ENCODE assay signal across 8 mouse cellular contexts in the genomic region with DNA sequence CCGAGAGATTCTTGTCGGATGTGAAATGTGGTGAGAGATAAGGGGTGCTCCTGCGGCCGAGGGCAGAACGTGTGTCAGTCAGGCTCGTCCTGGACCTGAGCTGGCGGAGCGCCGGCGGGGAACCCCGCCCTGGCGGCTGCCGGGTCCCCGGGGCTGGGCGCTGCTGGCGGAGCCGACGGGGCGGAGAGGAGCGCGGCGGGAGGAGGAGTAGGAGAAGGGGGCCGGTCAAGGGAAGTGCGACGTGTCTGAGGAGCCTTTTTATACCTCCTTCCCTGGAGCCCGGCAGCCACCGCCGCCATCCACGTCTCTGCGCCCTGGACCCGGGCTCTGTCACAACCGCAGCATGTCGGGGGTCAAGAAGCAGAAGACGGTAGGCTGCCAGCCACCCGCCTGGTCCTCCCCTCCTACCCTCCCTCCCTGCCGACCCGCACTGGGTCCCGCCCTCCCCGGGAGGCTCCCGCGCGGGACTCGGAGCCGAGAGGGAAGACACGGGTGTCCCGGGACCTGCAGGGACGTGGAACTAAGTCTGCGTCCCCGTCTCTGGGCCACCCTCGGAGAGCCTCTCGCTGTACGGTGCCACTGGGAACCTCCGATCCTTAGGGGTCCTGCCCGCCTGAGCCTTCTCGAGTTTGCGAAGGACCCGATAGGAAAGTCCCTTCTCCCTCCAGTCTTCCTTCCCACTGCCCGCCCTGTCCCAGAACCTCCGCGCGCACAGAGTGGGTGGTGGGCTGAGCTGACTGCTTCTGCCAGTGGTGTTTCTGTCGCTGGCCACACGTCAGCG. TPM values are rescaled to one million over a fixed set of nuclear protein-coding genes. Genes with fewer than 3 reads are reported as not detected.
DNase-seq lines count a peak whose midpoint lies in the region; ATAC-seq and TF ChIP-seq lines count a peak whose summit lies in the region.

A gene (plus strand): TSS at position 285 of the 781 bp plus-strand sequence.

- H3K27me3 ChIP-seq in hindbrain, embryonic 15.5 days: peaks cover 25% of the 10 kb centered on the region
- H3K27me3 ChIP-seq in limb, embryonic 11.5 days (ENCODE audit: control insufficient read depth, insufficient read depth, low read length): peaks cover 15% of the 10 kb centered on the region
- H3K27me3 ChIP-seq in midbrain, embryonic 10.5 days (ENCODE audit: low read depth, poor library complexity, severe bottlenecking): peaks cover 50% of the 10 kb centered on the region
- no peaks in the 10 kb centered on the region for H3K27me3 ChIP-seq in small intestine, adult 2 months (ENCODE audit: control insufficient read depth, insufficient read depth, low read length)

- peak within 1 kb of the TSS; percentile 55 for H3K4me3 ChIP-seq in hindbrain, embryonic 15.5 days
- H3K4me3 ChIP-seq in limb, embryonic 11.5 days (ENCODE audit: low read depth, low read length): peak within 1 kb of the TSS; percentile 48
- peak within 1 kb of the TSS; percentile 68 for H3K4me3 ChIP-seq in midbrain, embryonic 10.5 days
- H3K4me3 ChIP-seq in small intestine, adult 2 months (ENCODE audit: low read depth, low read length): peak within 1 kb of the TSS; percentile 83

- H3K27ac ChIP-seq in hindbrain, embryonic 15.5 days (replicated peaks): no peak within 1 kb of the TSS
- no peak within 1 kb of the TSS for H3K27ac ChIP-seq in limb, embryonic 11.5 days (replicated peaks; ENCODE audit: low read depth, low read length)
- peak within 1 kb of the TSS; percentile 70 for H3K27ac ChIP-seq in midbrain, embryonic 10.5 days (replicated peaks)
- peak within 1 kb of the TSS; percentile 38 for H3K27ac ChIP-seq in small intestine, adult 2 months (ENCODE audit: insufficient read depth, low read depth, low read length)

- DNase-seq in NIH3T3 (ENCODE audit: low read depth) (peak; percentile 70), adipocyte (ENCODE audit: low spot score) (no peak)
- DNase-seq in c-Kit-positive CD71-positive TER-119-negative erythroid progenitor cells, embryonic 14.5 days (ENCODE audit: low read depth): peak; percentile 16
- peak; percentile 70 for DNase-seq in gastrocnemius, postnatal 10 days
- peak; percentile 67 for DNase-seq in limb, embryonic 11.5 days (ENCODE audit: low spot score)
- peak; percentile 51 for DNase-seq in midbrain, embryonic 10.5 days (ENCODE audit: low spot score)

- H3K9ac ChIP-seq in hindbrain, embryonic 15.5 days: peak within 1 kb of the TSS; percentile 43
- peak within 1 kb of the TSS; percentile 69 for H3K9ac ChIP-seq in limb, embryonic 11.5 days (ENCODE audit: low read length)

- ATAC-seq in hindbrain, embryonic 15.5 days (ENCODE audit: low FRiP score, low read depth): peak; percentile 82
- ATAC-seq in limb, embryonic 11.5 days (ENCODE audit: insufficient number of reproducible peaks, low FRiP score, low TSS enrichment, low read depth): peak; percentile 57; the same call in 1 of the 2 replicates

- H3K4me1 ChIP-seq in hindbrain, embryonic 15.5 days (replicated peaks): peaks cover 10% of the 10 kb centered on the region
- no peaks in the 10 kb centered on the region for H3K4me1 ChIP-seq in limb, embryonic 11.5 days (ENCODE audit: control insufficient read depth, insufficient read depth, low read length)
- H3K4me1 ChIP-seq in midbrain, embryonic 10.5 days: peaks cover 10% of the 10 kb centered on the region
- H3K4me1 ChIP-seq in small intestine, adult 2 months (ENCODE audit: control insufficient read depth, insufficient read depth, insufficient read length, low read length): no peaks in the 10 kb centered on the region

- under 1% methylated on average over 57 of the region's 64 CpGs for WGBS in hindbrain, embryonic 15.5 days
- under 1% methylated on average over 52 of the region's 64 CpGs for WGBS in limb, embryonic 11.5 days
- whole genome bisulfite sequencing in midbrain, embryonic 10.5 days: under 1% methylated on average over 63 of the region's 64 CpGs
- 2% methylated on average over 61 of the region's 64 CpGs for WGBS in small intestine, adult 2 months

- H3K36me3 ChIP-seq in hindbrain, embryonic 15.5 days: no peaks in the 10 kb centered on the region
- no peaks in the 10 kb centered on the region for H3K36me3 ChIP-seq in limb, embryonic 11.5 days (ENCODE audit: control insufficient read depth, insufficient read depth, low read length)
- H3K36me3 ChIP-seq in midbrain, embryonic 10.5 days: no peaks in the 10 kb centered on the region
- H3K36me3 ChIP-seq in small intestine, adult 2 months (ENCODE audit: control insufficient read depth, insufficient read depth, low read length): peaks cover 7% of the 10 kb centered on the region; the same call in 1 of the 2 replicates

- no peak for TF ChIP-seq CTCF in small intestine, adult 2 months (IDR thresholded peaks at IDR 0.05; ENCODE audit: extremely low read depth, insufficient read length, insufficient replicate concordance, low read depth, low read length)

- peak; percentile 46; the same call in 1 of the 2 replicates for TF ChIP-seq POLR2A in small intestine, adult 2 months (IDR thresholded peaks at IDR 0.05; ENCODE audit: low read depth, low read length)

- H3K9me3 ChIP-seq in hindbrain, embryonic 15.5 days: no peaks in the 10 kb centered on the region
- no peaks in the 10 kb centered on the region for H3K9me3 ChIP-seq in limb, embryonic 11.5 days (ENCODE audit: control insufficient read depth, low read length)
- no peaks in the 10 kb centered on the region for H3K9me3 ChIP-seq in midbrain, embryonic 10.5 days (replicated peaks)

- H3K4me2 ChIP-seq in hindbrain, embryonic 15.5 days: peak within 1 kb of the TSS; percentile 94
- H3K4me2 ChIP-seq in limb, embryonic 11.5 days (ENCODE audit: low read depth, severe bottlenecking): peak within 1 kb of the TSS; percentile 76

RNA-seq across cellular contexts. Expression of the gene that starts here (rescaled TPM):
- total RNA-seq in gastrocnemius, postnatal 10 days (2021): 10 to 100 TPM; 11.4 to 13.2 TPM
- 1.2 TPM in 2 replicates for polyA plus RNA-seq in hindbrain, embryonic 15.5 days (2015; fragmentation: Nextera tagmentation; extraction: Ambion mirVana)
- 10.0 and 12.2 TPM in 2 replicates for polyA plus RNA-seq in limb, embryonic 11.5 days (2014; fragmentation: Nextera tagmentation; extraction: Ambion mirVana)
- polyA plus RNA-seq in midbrain, embryonic 10.5 days (2016; fragmentation: Nextera tagmentation; extraction: Ambion mirVana): 0.68 and 1.7 TPM in 2 replicates
- 24.3 and 219 TPM in 2 replicates for polyA plus RNA-seq in small intestine, adult 2 months (2012; rRNA removed)

Comparison
In these comparisons a context has a peak if more than half of its experiments do, and no peak if none do; other contexts are left out.
1. H3K27ac ChIP-seq: peak in midbrain, embryonic 10.5 days (single experiment) and small intestine, adult 2 months (single experiment); none in hindbrain, embryonic 15.5 days (single experiment) and limb, embryonic 11.5 days (single experiment).
2. Peak in every context shown above with its lines, with median percentiles within 50 percentile points of each other: H3K4me3 ChIP-seq.